Mouse (Mus musculus) limb, embryonic 13.5 days (tissue): ENCODE measurements around the gene Timp3. TPM values are rescaled to one million over a fixed set of nuclear protein-coding genes. Genes with fewer than 3 reads are reported as not detected.

Experiments
- polyA plus RNA-seq: library from polyadenylated mRNA; unstranded; fragments of >200 nt; fragmentation: Nextera tagmentation; extraction: Ambion mirVana; gene quantifications from 2 replicates; pipeline ENCODE4 v1.2.1, GENCODE M21; 2015

Gene Timp3
- polyA plus RNA-seq, 1 experiment from 2014 or later = 89.5 TPM

Other genes with a start within 250 kb of the Timp3 start
- 2.9 and 3.1 TPM in 2 replicates for gene Syn3, start 198.5 kb downstream of the Timp3 start, polyA plus RNA-seq